Mouse (Mus musculus) frontal cortex, postnatal 36 days (tissue): ENCODE results near the gene Pacs1.
"Not testable (repeated sequence)": the region's sequence is repeated elsewhere in the genome, so short reads cannot be mapped to it uniquely, and the experiment has no call there.

Experiments used
- DNase-seq, 2 experiments: peaks; one replicate each; pipeline ENCODE4 v3.0.0; 2022; ENCODE audit warnings: low spot score in 2 of 2

Pacs1 gene

DNA sequence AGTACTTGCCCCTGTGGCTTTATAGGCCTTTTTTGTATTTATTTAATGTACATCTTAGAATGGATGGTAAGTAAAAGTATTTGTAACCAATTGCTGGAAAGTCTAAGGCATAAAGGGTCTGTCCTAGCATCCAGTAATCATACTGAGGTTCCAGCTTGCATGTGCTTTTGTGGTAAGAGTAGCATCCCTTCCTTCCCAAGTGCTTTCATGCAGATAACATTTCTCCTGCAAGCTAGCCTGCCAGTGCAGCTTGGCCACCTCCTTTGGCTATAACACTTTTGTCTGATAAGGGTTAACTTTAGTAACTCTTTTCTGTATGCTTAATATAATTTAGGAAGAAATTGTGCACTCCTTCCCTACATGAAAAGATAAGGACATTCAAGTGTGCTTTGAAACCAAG lies 4.9 kb downstream of the Pacs1 start:
- no peak for DNase-seq

DNA sequence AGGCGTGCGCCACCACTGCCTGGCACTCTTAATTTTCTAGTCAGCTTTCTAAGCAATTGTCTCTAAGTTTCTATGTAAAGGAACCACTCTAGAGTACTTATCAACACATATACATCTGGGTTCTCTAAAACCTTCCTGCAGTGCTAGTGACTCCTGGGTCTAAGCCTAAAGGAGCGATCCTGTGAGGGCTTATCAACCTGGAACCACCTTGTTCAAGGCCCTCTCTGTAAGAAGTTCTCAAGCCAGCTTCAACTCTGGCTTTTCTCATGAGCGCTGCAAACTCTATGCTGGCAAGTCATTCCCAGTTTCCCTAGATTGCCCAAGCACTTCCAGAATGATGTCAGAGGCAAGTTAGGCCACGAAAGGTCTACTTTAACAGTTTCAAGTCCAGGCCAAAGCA lies 5.9 kb downstream of the Pacs1 start:
- no peak for DNase-seq

DNA sequence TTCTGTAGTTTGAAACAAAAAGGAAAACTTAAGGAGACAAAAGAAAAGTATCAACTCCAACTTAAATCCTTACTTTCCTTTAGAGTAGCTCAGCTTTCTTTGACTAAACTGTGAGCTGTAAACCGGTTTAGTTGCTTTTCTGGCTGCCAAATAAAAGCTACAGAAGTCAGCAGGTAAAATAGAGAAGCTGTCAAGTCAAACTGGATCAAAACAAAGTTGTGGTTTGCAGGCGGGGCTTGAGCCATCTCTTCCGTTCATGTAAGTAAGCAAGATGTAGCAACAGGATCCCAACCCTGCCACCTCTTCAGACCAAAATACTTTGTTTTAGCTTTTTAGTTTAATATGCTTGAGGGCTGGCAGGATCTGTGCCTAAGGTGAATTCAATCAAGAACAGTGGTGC lies 15.8 kb downstream of the Pacs1 start:
- DNase-seq, result no peak

DNA sequence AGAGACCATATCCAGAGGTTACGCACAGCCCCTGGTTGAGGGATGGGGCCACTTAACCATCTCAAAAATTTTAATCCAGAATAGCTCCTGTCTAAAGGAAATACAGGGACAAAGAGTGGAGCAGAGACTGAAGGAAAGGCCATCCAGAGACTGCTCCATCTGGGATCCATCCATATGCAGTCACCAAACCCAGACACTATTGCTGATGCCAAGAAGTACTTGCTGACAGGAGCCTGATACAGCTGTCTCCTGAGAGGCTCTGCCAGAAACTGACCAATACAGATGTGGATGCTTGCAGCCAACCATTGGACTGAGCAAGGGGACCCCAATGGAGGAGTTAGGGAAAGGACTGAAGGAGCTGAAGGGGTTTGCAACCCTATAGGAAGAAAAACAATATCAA lies 35.9 kb downstream of the Pacs1 start:
- not testable (repeated sequence) for DNase-seq

DNA sequence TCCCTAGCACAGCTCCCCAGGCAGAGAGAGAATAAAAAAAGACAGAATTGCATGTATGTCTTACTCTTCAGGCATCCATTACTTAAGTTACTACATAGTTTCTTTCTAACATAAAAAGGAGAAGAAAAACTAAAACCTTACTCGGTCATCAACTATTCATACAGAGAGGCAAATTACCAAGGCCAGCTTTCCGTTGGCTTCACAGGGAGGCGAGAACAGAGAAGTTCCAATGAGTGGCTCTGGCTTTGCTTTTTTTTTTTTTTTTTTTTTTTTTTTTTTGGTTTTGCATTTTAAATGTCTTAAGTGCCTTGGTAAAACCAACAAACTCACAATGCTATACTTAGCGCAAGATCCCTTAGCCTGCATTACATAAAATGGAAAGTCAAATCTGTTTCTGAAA lies 40.2 kb downstream of the Pacs1 start:
- DNase-seq, result no peak

DNA sequence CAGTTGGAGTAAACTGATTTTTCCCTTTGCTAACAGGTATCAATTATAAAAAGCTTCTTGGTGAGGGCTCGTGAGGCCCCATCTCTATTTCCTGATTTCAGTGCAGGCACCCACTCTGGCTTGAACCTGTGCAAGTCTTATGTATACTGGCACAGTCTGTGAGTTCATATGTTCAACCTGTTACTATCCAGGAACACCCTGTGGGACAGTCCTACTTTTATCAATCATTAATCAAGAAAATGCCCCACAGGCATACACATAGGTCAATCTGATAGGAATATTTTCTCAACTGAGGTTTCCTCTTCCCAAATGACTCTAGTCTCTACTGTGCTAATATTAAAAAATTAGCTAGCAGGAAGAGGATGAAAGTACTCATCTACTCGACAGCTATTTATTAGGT lies 42.8 kb downstream of the Pacs1 start:
- DNase-seq, result no peak

DNA sequence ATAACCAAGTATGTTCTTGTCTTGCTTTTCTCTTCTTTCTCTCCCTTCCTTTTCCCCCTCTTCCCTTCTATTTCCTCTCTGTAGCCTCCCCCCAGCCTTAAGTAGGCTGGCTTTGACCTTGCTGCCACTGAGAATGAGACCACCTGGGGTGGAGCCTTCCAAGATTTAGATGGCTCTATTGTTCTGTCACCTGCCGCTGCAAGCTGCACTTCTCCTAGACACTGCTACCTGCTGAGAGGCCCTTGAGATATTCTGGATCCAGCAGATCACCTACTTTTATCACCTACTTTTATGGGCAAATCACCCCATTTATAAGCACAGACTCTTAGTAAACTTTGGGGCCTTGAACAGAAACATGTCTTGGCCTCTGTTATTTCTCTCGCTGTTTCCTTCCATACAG lies 48.3 kb downstream of the Pacs1 start:
- no peak for DNase-seq

DNA sequence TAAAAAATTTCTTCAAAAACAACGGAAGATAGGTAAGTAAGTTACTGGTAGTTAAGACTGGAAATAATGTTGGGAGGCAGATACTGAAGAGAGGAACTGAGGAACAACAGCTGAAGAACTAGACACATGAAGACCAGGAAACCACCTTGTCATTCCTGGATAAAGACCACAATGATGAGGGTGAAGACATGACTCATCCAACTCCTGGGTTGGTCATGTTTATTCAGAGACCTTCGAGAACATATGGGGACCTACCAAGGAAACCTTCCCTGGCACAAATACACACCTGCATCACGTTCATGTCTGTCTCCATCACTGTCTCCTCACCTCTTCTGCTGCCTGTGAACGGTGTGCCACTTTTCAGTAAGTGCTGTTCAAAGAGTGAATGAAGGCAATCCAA lies 48.8 kb downstream of the Pacs1 start:
- DNase-seq, result no peak

DNA sequence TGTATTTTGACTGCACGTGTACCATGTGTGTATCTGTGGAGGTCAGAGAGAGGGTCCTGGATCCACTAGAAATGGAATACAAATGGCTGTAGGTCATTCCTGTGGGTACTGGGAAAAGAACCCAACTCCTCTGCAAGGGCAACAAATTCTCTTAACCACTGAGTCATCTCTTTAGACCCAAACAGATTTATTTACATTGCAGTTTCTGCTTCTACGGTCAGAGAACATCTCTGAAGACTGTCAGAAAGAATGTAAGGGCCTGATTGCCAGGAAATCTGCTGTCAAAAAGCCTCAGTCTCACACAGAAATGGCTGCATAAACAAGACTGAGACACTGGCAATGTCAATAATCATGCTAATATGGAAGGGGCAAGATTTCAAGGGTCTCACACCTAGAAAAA lies 51.0 kb downstream of the Pacs1 start:
- no peak for DNase-seq

DNA sequence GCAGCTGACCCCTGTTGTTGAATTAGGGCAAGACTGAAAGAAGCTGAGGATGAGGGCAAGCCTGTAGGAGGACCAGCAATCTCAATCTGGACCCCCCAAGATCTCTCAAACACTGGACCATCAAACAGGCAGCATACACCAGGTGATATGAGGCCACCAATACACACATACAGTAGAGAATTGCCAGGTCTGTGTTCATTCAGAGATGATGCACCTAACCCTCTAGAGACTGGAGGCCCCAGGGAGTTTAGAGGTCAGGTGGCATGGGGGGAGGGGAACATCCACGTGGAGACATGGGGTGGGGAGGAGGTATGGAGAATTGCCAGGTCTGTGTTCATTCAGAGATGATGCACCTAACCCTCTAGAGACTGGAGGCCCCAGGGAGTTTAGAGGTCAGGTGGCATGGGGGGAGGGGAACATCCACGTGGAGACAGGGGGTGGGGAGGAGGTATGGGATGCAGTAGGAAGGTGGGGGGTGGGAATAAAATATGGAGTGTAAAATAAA lies 51.6 kb downstream of the Pacs1 start:
- DNase-seq, result not testable (repeated sequence)

DNA sequence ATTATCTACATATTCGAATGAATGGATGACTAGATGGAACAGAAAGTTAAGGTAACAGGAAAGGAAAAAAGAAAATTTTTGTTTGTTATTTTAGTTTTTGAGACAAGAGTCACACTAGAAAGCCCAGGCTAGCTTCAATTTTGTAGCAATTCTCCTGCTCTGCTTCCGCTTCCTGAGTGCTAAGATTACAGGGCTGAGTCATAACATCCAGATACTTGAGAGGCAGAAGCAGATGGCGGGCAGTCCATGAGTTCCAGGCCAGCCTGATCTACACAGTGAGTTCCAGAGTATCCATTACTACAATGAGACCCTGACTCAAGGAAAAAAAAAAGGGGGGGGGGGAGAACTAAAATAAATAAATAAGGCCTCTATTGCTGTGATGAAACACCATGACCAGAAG lies 52.5 kb downstream of the Pacs1 start:
- DNase-seq, result no peak

DNA sequence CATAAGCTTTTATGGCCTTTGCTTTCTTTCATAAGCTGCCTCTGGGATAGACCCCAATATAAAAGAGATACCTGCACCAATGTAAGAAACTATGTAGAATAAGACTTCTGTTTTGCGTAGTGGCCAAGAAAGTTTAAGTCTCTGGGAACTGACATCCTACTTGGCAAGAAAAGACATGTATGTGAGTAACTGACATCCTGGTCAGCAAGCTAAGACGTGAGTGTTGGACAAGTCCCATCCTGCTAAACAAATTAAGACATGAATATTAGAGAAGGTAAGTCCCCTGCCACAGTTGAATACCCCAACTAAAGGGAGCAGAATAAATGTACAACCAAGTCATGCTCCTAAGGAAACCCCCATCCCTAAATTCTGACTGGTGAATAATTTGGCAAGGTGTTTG lies 71.2 kb downstream of the Pacs1 start:
- DNase-seq, result no peak

DNA sequence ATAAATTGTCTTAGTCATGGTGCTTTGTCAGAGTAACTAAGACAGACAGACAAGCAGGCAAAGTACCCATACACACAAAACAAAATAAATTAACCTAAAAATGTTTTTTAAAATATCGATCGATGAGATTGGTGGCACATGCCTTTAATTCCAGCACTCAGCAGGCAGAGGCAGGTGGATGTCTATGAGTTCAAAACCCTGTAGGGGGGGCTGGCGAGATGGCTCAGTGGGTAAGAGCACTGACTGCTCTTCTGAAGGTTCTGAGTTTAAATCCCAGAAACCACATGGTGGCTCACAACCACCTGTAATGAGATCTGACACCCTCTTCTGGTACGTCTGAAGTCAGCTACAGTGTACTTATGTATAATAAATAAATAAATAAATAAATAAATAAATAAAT lies 72.3 kb downstream of the Pacs1 start:
- DNase-seq, result not testable (repeated sequence)

DNA sequence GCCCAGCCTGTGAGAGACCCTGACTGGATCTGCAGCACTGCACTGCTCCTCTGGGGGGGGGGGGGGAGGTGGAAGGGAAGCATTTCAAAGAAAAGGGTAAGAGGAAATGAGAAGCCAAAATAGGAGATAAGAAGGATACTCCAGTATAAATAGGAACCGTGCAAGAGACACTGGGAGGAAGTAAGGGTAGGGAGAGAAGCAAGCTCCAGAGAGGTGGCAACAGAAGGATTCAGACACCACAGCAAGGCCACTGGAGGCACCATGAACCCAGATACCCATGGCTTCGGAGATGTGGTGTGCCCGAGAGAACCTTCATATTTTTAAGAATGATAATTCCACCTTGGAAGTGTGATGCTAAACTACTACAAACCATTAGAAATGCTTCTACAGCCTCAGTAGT lies 74.4 kb downstream of the Pacs1 start:
- DNase-seq, result no peak

DNA sequence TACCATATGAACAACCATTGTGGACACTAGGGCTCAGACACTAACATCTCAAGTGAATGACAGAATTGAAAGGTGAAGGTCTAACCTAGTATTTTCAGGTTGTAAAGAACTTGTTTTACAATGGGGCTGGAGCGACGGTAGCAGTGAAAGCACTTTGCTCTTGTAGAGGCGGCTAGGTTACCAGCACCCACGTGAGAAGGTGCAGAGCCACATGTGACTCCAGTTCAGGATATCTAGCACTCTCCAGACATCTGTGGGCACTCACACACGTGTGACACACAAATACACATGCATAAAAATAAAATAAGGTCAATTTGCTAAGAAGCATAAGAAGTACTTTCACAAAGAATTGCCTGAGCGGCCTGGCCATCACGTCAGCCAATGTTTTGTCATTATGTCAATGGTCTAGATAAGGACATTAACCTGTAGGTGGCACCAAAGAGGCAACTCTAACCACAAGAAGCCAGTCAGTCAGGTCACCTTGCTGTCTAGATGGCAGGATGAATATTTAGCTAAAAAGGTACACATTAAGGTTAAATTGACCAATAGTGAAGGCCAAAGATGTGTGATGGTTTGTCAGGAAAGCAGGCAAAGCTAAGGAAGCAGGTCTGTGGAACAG lies 77.4 kb downstream of the Pacs1 start:
- DNase-seq, result peak; percentile 14 to 49

DNA sequence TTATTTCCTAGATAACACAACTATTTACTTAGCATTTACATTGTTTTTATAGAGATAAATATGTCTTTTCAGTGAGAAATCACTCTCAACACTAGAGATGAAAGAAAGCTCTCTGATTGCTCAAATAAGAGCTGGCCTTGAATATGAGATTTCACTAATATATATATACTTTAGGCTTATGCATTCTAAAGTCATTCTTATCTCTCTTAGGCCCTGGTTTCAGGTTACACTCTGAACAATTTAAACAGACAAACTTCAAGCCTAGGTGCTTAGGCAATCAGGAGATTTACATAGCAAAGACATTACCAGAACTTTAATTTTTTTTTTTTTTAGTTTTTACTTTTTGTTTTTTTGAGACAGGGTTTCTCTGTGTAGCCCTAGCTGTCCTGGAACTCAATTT lies 80.5 kb downstream of the Pacs1 start:
- DNase-seq, result no peak

DNA sequence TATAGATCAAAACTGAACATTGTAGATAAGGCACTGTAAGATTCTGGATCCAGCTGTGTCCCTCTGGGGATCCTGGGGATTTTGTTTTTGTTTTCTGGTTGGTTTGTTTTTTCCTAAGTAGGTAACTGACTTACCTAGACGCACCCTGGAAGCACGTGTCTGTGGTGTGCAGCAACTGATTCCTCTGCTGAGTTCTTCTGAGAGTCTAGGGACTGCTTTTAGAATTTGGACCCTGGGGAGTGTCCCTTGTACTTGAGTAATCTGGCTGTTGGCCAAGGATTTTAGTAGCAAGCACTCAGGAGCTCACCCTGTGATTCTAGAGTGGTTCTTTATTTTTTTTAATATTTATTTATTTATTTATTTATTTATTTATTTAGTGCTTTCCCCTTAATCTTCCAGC lies 85.5 kb downstream of the Pacs1 start:
- DNase-seq, result no peak

DNA sequence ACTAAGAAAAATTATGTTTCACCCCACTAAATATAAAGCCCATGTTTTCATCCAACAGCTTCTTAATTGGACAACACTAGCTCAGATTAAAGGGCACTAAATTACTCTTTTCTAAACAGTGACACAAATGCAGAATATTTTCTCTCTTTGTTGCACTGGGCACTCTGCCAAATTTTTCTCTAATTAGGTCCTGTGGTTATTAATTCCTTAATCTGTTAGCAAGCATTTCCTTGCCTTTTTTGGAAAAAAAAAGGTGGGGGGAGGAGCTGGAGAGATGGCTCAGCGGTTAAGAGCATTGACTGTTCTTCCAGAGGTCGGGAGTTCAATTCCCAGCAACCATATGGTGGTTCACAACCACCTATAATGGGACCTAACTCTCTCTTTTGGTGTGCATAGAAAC lies 91.0 kb downstream of the Pacs1 start:
- DNase-seq, result no peak

DNA sequence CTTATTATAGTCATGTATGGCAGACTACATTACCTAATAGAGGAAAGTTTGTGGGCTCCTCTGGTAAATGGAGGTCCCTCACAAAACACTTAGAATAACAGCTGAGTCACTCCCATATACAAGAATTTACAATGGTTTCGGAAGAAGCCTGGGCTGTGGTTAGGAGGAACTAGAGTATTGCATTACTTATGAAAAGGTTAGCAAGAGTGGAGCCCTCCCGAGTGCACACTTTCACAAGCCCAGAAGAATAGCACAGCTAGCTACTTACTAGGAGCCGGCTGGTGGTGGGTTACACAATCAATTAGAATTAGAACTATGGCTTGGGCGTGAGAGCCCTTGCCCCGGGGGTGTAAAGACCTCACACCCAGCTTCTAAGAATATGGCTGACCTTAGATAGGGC lies 94.3 kb downstream of the Pacs1 start:
- no peak for DNase-seq

DNA sequence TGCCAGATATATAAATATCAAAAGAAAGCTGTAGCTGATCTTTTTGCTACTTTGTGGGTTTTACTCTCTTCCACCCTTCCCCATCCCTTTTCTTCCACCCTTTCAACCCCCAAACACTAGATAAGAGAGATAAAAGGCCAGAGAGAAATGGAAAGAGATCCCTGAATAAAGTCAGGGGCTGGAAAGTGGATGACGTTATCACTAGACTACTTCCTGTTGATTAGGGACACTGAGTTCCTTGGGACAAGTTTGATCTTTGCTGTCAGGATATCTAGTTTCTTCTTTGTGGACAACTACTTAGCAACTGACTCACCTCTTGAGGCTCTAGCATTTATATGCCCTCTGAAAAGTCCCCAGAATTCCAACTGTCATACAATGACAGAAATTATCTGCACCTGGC lies 102.5 kb downstream of the Pacs1 start:
- DNase-seq, result no peak

DNA sequence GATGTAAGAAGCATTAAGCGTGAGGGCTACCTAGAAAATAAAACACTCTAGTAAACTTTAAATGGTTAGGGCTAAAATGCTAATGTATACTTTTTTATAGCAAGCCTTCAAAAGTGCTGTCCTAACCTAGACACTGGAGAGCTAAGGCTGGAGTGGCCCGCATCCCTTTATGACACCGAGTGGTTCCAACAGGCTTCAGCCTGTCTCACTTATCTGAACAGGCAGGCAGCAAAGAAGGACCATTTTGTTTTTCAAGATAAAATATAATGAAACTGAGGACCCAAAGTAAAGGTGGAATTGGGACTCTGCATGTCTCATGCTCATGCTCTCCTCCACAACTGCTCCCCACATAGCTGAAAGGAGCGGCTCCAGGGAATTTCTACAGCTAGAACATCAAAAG lies 105.4 kb downstream of the Pacs1 start:
- no peak for DNase-seq

DNA sequence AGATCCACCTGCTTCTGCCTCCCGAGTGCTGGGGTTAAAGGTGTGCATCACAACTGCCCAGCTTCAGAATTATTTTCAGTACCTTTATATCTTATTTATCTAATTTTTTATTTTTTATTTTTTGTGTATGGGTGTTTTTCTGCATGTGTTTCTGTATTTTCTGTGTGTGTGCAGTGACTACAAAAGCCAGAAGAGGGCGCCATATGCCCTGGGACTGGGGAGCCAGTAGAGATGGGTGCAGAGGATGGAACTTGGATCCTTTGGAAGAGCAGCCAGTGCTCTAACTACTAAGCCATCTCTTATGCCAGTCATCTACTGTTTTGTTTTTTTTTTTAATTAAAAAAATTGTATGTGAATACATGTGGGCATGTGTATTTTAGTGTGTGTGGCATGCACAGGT lies 108.5 kb downstream of the Pacs1 start:
- no peak for DNase-seq

DNA sequence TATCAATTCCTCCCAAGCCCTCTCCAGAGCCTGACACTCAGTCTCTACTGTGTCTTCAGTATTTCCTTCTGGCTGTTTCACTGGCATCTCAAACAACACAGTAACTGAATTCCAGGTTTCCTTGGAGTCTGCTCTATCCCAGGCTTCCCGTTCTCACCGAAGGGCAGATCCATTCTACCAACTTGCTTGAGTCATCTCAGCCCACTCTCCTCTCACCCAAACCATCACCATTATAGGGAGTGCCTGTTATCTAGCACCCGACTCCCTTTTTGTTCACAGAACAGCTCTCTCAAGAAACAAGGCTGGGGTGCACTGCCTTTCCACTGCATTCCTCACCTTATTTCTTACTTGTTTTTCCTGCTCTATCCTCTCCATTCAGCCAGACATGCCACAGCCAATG lies 111.0 kb downstream of the Pacs1 start:
- DNase-seq, result peak in 1 of 2 experiments; percentile 20

DNA sequence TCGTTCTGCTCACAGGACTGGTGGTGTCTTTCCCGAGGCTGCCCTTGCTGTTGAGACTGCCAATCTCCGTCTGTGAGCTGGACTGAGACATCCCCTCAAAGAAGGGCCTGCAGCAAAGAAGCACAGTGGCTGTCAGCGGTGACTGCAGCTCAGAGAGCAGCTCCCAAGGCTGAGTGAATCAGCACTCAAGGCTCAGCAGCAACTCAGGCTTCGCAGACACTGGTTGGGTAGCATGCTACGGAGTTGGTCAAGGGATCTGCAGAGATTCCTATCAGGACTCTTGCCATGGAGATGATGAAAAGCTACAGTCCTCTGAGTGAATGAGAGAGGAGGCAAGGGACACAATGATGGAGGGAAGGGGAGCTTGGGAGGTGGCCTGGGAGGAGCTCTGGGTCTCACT lies 120.7 kb downstream of the Pacs1 start:
- DNase-seq, result no peak
